Mouse (Mus musculus): ENCODE measurements around the gene Mmp15.

GRCm38 (mm10) chr8:95384501-95384900, 32.4 kb downstream of the Mmp15 start:
- TF ChIP-seq EP300 (IDR thresholded peaks at IDR 0.05) (peak; percentile 38; the same call in 1 of the 2 replicates), CTCF (IDR thresholded peaks at IDR 0.05) (no peak)

Data from lung, postnatal 0 days (tissue).